9 mouse cellular contexts compared by ENCODE assay signal in genomic region chr1:192947839-192948173, GRCm38 (mm10).
A peak's percentile ranks its signal among the peaks of the same experiment; 100 is the strongest.
DNase-seq lines count a peak whose midpoint lies in the region; ATAC-seq lines count a peak whose summit lies in the region.
"Had no signal": no experiment of that assay in that cellular context is flagged by ENCODE, and none has a peak within 500 bp of the region (broad histone marks: within the 10 kb centered on the region; RNA-seq: fewer than 3 reads in every experiment).

No protein-coding gene starts in this region.

- peaks cover 14% of the 10 kb centered on the region for H3K4me1 ChIP-seq in forebrain, embryonic 10.5 days
- peaks cover 6% of the 10 kb centered on the region for H3K4me1 ChIP-seq in hindbrain, embryonic 13.5 days (replicated peaks)
- peaks cover 6% of the 10 kb centered on the region for H3K4me1 ChIP-seq in midbrain, embryonic 15.5 days
- H3K4me1 ChIP-seq in liver, embryonic 11.5 days (replicated peaks; ENCODE audit: control insufficient read depth, insufficient read depth, low read length), result no peaks in the 10 kb centered on the region

- no peak overlapping the region for H3K4me2 ChIP-seq in hindbrain, embryonic 13.5 days
- H3K4me2 ChIP-seq in midbrain, embryonic 15.5 days, result no peak overlapping the region
- no peak overlapping the region for H3K4me2 ChIP-seq in liver, embryonic 11.5 days

- no peak overlapping the region for H3K4me3 ChIP-seq in forebrain, embryonic 10.5 days
- no peak overlapping the region for H3K4me3 ChIP-seq in hindbrain, embryonic 13.5 days
- no peak overlapping the region for H3K4me3 ChIP-seq in midbrain, embryonic 15.5 days
- H3K4me3 ChIP-seq in liver, embryonic 11.5 days (ENCODE audit: low read depth, low read length), result no peak overlapping the region

- peak; percentile 23 for DNase-seq in forebrain, embryonic 10.5 days (ENCODE audit: extremely low spot score, low spot score)
- DNase-seq in liver, embryonic 11.5 days (ENCODE audit: low spot score), result no peak
- DNase-seq in heart, adult 18-20 months, result no peak
- DNase-seq in thymus, postnatal 14 days, result no peak
- DNase-seq in adrenal gland, postnatal 25 days, result no peak
- DNase-seq: heart, adult 11 months had no signal

- H3K9me3 ChIP-seq in forebrain, embryonic 10.5 days, result no peaks in the 10 kb centered on the region
- H3K9me3 ChIP-seq in hindbrain, embryonic 13.5 days, result no peaks in the 10 kb centered on the region
- no peaks in the 10 kb centered on the region for H3K9me3 ChIP-seq in midbrain, embryonic 15.5 days
- H3K9me3 ChIP-seq in liver, embryonic 11.5 days (ENCODE audit: control insufficient read depth, low read length), result no peaks in the 10 kb centered on the region

- no peak overlapping the region for H3K27ac ChIP-seq in forebrain, embryonic 10.5 days
- peak overlapping the region; percentile 64; the same call in 1 of the 2 replicates for H3K27ac ChIP-seq in hindbrain, embryonic 13.5 days
- peak overlapping the region; percentile 79 for H3K27ac ChIP-seq in midbrain, embryonic 15.5 days
- no peak overlapping the region for H3K27ac ChIP-seq in liver, embryonic 11.5 days (ENCODE audit: low read depth, low read length)
- H3K27ac ChIP-seq: kidney, postnatal 0 days had no signal

- H3K9ac ChIP-seq in hindbrain, embryonic 13.5 days, result no peak overlapping the region
- no peak overlapping the region for H3K9ac ChIP-seq in midbrain, embryonic 15.5 days
- no peak overlapping the region for H3K9ac ChIP-seq in liver, embryonic 11.5 days (ENCODE audit: low read depth, low read length)

- WGBS in forebrain, embryonic 10.5 days, result 37% methylated on average over 2 of the region's 2 CpGs
- WGBS in hindbrain, embryonic 13.5 days, result 14% methylated on average over 2 of the region's 2 CpGs
- WGBS in midbrain, embryonic 15.5 days, result 18% methylated on average over 2 of the region's 2 CpGs
- WGBS in liver, embryonic 11.5 days, result 72% methylated on average over 2 of the region's 2 CpGs

- H3K36me3 ChIP-seq in forebrain, embryonic 10.5 days (replicated peaks), result no peaks in the 10 kb centered on the region
- H3K36me3 ChIP-seq in hindbrain, embryonic 13.5 days, result no peaks in the 10 kb centered on the region
- H3K36me3 ChIP-seq in midbrain, embryonic 15.5 days (replicated peaks), result no peaks in the 10 kb centered on the region
- no peaks in the 10 kb centered on the region for H3K36me3 ChIP-seq in liver, embryonic 11.5 days (ENCODE audit: control insufficient read depth, insufficient read depth, low read length)

- ATAC-seq in hindbrain, embryonic 13.5 days (ENCODE audit: low FRiP score), result 0 out of 2 replicates have a peak, but pooled peaks have one; percentile 39
- ATAC-seq in midbrain, embryonic 15.5 days (replicated peaks), result peak; percentile 85
- no peak for ATAC-seq in liver, embryonic 11.5 days (replicated peaks; ENCODE audit: low FRiP score)

- H3K27me3 ChIP-seq in forebrain, embryonic 10.5 days (ENCODE audit: poor library complexity, severe bottlenecking), result no peaks in the 10 kb centered on the region
- no peaks in the 10 kb centered on the region for H3K27me3 ChIP-seq in hindbrain, embryonic 13.5 days
- H3K27me3 ChIP-seq in midbrain, embryonic 15.5 days (replicated peaks), result no peaks in the 10 kb centered on the region
- H3K27me3 ChIP-seq in liver, embryonic 11.5 days (replicated peaks; ENCODE audit: control insufficient read depth, insufficient read depth, low read length), result no peaks in the 10 kb centered on the region

Comparison
In these comparisons a context has a peak if more than half of its experiments do, and no peak if none do; other contexts are left out.
1. H3K27ac ChIP-seq: peak in hindbrain, embryonic 13.5 days (single experiment) and midbrain, embryonic 15.5 days (single experiment); none in forebrain, embryonic 10.5 days (single experiment) and liver, embryonic 11.5 days (single experiment).